Mouse (Mus musculus): Measurements from ENCODE around the gene Pdzd4. TPM values are rescaled to one million over a fixed set of nuclear protein-coding genes. Genes with fewer than 3 reads are reported as not detected.

Gene Pdzd4
- total RNA-seq, 2 experiments from 2014 or later, result 121 to 134 TPM

GRCm38 (mm10) chrX:73788501-73788900 lies 36.3 kb downstream of the Pdzd4 start:
- intact Hi-C loops (cut with DNase I), result no loop called here
- DNase-seq (ENCODE audit: extremely low spot score in 1 of 2, low spot score in 2 of 2), result no peak

GRCm38 (mm10) chrX:73787225-73787558 lies 37.6 kb downstream of the Pdzd4 start:
- intact Hi-C loops (cut with DNase I), result no loop called here
- DNase-seq (ENCODE audit: extremely low spot score in 1 of 2, low spot score in 2 of 2), result no peak

DNA sequence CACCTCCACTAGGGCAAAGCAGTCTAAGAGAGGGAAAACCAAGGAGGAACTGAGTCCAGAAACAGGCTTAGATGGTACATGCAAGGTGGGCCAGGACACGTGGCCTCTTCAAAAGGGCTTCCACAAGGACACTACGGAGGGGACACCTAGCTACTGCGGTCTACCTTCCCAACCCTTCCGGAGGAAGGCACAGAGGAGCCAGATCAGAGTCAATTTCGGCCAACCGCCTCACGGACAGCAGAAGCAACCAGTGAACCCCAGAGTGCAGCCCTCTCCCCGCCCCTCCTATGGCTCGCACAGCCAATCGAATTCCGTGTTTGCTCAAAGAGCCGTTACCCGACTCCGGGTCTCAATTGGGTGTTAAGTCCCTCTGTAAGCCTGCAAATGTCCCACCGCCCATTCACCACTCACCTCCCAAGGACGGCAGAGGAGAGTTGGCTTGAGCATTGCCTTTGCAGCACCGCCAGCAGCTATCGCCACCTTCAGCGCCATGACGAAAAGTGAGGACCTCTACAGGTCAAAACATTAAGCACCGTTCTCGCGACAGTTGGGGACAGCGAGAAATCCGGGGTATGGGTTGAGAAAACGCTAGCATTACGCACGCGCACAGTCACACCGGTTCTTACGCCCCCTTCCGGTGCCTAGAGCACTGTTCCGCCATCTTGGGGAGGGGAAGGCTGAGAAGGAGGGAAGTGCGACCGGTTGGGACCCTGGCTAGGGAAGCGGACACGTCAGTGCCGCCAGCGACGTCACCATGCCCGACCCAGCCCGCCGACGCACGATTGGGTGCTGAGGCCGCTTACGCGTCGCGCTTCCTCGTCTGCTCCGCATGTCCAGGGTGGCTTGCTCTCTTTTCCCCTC lies 38.2 kb downstream of the Pdzd4 start, which contains the start of the genes Idh3g and Ssr4:
Idh3g (minus strand) TSS at position 534 of the 861 bp plus-strand sequence.
Ssr4 (plus strand) TSS at position 665 of the 861 bp plus-strand sequence.
- peak; percentile 92 to 93 for DNase-seq (ENCODE audit: extremely low spot score in 1 of 2, low spot score in 2 of 2)
- intact Hi-C loops (cut with DNase I), result no loop called here

DNA sequence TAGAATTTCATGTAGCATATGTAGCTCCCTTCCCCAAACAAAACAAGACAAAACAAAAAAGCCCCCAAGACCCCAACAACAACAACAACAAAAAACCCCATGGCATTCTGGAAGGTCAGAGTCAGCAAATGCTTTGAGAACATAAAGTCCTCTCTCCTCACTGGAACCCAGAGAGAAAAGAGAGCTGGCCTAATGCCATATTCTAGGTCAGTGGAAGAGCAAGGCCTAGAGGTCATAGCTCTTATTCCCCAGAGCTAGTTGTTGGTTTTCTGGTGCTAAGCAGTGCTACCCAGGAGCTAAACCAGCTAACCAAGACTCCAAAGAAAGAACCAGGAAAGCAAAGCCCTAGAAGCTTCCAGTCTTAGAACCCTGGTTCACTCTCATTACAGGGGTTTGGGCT lies 39.1 kb downstream of the Pdzd4 start:
- intact Hi-C loops (cut with DNase I), result no loop called here
- no peak for DNase-seq (ENCODE audit: extremely low spot score in 1 of 2, low spot score in 2 of 2)

GRCm38 (mm10) chrX:73782227-73782626 lies 42.5 kb downstream of the Pdzd4 start:
- no peak for DNase-seq (ENCODE audit: extremely low spot score in 1 of 2, low spot score in 2 of 2)
- intact Hi-C loops (cut with DNase I), result no loop called here

DNA sequence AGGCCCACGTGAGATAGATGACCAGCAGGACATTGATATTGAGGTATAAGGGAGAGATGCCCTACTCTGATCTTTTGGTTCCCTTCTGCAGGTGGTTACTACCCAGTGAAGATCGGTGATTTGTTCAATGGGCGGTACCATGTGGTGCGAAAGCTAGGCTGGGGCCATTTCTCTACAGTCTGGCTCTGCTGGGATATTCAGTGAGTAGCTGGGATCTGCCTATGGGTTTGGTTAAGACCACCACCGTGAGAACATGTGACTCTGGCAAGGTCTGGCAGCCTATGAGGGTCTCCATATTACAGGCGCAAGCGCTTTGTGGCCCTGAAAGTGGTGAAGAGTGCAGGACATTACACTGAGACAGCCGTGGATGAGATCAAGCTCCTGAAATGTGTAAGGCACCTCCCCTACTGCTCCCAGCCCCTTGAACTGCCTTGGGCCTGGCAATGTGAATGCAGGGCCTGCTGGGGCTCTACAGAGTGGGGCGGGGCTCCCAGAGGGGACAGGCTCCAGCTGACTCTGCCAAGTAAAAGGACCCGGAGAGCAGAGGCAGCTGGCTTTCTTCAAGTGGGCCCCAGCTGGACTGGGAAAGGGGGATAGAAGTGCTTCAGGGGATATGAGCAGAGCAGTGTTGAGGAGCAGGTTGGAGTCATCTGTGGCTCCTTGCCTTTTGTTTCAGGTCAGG lies 49.8 kb downstream of the Pdzd4 start:
- DNase-seq (ENCODE audit: extremely low spot score in 1 of 2, low spot score in 2 of 2), result no peak
- intact Hi-C loops (cut with DNase I), result no loop called here

DNA sequence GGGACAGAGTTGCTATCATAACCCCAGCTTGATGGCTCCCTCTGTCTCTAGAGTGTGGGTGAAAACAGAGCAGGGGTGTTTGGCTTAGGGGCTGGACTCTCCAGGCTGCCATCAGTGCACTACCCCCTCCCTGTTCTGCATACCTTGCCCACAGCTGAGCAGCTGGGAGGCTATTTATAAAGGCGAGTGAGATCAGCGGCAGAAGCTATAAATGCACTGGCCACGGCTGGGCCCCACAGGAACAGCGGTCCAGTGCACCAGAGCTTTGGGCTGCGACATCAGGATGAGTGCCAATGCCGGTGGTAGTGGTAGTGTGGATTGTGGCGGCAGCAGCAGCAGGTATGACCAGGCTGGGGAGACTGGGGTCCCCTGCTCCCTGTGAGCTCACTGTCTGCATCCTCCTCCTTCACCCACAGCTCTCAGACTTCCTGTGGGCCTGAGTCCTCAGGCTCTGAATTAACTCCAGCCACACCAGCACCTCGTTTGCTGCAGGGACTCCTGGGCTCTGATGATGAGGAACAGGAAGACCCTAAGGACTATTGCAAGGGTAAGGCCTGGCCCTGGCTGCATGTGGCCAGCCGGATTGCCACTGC lies 50.5 kb downstream of the Pdzd4 start, which contains the start of gene Srpk3:
Srpk3 (plus strand) TSS at position 238 of the 593 bp plus-strand sequence.
- intact Hi-C loops (cut with DNase I), result no loop called here
- peak in 1 of 2 experiments; percentile 44 for DNase-seq (ENCODE audit: extremely low spot score in 1 of 2, low spot score in 2 of 2)

GRCm38 (mm10) chrX:73767267-73767666 lies 57.5 kb downstream of the Pdzd4 start:
- DNase-seq (ENCODE audit: extremely low spot score in 1 of 2, low spot score in 2 of 2), result no peak
- intact Hi-C loops (cut with DNase I), result no loop called here

- intact Hi-C loops (cut with DNase I), result no loop called here
- peak in 1 of 2 experiments; percentile 62 for DNase-seq (ENCODE audit: extremely low spot score in 1 of 2, low spot score in 2 of 2)
Measured at GRCm38 (mm10) chrX:73765311-73765710, 59.5 kb downstream of the Pdzd4 start.

DNA sequence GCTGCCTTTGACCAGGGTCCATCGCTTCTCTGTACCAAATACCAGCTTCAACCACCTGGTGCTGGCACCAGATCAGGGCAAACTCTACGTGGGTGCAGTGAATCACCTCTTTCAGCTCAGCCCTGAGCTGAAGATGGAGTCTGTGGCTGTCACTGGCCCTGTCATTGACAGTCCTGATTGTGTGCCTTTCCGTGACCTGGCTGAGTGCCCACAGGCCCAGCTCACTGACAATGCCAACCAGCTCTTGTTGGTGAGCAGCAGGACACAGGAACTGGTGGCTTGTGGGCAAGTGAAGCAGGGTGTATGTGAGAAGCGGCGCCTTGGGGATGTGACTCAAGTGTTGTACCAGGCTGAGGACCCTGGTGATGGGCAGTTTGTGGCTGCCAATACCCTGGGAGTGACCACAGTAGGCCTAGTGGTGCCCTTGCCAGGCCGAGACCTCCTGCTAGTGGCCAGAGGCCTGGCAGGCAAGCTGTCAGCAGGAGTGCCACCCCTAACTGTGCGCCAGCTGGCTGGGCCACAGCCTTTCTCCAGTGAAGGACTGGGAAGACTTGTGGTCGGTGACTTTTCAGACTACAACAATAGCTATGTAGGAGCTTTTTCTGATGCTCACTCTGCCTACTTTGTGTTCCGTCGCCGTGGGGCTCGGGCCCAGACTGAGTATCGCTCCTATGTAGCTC lies 66.0 kb downstream of the Pdzd4 start:
- DNase-seq (ENCODE audit: extremely low spot score in 1 of 2, low spot score in 2 of 2), result no peak
- intact Hi-C loops (cut with DNase I), result no loop called here

GRCm38 (mm10) chrX:73756334-73757140 lies 68.2 kb downstream of the Pdzd4 start, which contains the start of gene Plxnb3:
Plxnb3 (plus strand) TSS chrX:73757090.
- DNase-seq (ENCODE audit: extremely low spot score in 1 of 2, low spot score in 2 of 2), result no peak
- intact Hi-C loops (cut with DNase I), result no loop called here

DNA sequence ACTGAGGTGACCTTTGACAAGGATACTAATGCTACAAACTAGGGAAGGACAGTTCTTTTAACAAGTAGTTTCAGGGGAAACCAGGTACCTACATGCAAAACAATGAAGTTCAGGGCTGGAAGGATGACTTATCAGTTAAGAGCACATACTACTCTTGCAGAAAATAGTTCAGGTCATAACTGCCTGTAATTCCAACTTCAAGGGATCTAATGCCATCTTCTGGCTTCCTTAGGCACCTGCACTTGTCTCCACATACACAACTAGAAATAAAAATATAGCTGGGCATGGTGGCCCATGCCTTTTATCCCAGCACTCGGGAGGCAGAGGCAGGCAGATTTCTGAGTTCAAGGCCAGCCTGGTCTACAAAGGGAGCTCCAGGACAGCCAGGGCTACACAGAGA lies 75.8 kb downstream of the Pdzd4 start:
- intact Hi-C loops (cut with DNase I), result no loop called here
- DNase-seq (ENCODE audit: extremely low spot score in 1 of 2, low spot score in 2 of 2), result no peak

GRCm38 (mm10) chrX:73744774-73745481 lies 79.8 kb downstream of the Pdzd4 start:
- no peak for DNase-seq (ENCODE audit: extremely low spot score in 1 of 2, low spot score in 2 of 2)
- intact Hi-C loops (cut with DNase I), result no loop called here

Other genes starting within 250 kb of the Pdzd4 start
- gene Dusp9, start 185.6 kb downstream of the Pdzd4 start, total RNA-seq (2021), result under 1 TPM; 0.47 to 0.87 TPM
- gene Pnck, start 164.9 kb downstream of the Pdzd4 start, total RNA-seq (2021), result 100 to 1,000 TPM; 152 to 154 TPM
- 10 to 100 TPM; 61.8 to 64.8 TPM for gene Slc6a8, start 151.8 kb downstream of the Pdzd4 start, total RNA-seq (2021)
- gene Bcap31, start 108.8 kb downstream of the Pdzd4 start, total RNA-seq (2021), result 10 to 100 TPM; 71.6 to 77.0 TPM
- 10 to 100 TPM; 15.0 to 16.2 TPM for gene Abcd1, start 108.4 kb downstream of the Pdzd4 start, total RNA-seq (2021)
- gene Plxnb3, start 67.9 kb downstream of the Pdzd4 start, total RNA-seq (2021), result 1 to 10 TPM; 4.5 to 6.8 TPM
- gene Srpk3, start 50.6 kb downstream of the Pdzd4 start, total RNA-seq (2021), result 1 to 10 TPM; 1.8 to 2.2 TPM
- gene Idh3g, start 38.1 kb downstream of the Pdzd4 start, total RNA-seq (2021), result 100 to 1,000 TPM; 148 to 149 TPM
- gene Ssr4, start 37.9 kb downstream of the Pdzd4 start, total RNA-seq (2021), result 100 to 1,000 TPM in 1 of 2 experiments, 10 to 100 TPM in 1; 98.0 to 117 TPM
- gene Avpr2, start 67.1 kb upstream of the Pdzd4 start, total RNA-seq (2021), result not detected
- gene L1cam, start 71.1 kb upstream of the Pdzd4 start, total RNA-seq (2021), result 100 to 1,000 TPM; 414 to 459 TPM
- 1 to 10 TPM; 5.3 to 5.4 TPM for gene Arhgap4, start 96.9 kb upstream of the Pdzd4 start, total RNA-seq (2021)
- 10 to 100 TPM; 56.9 to 60.6 TPM for gene Naa10, start 97.0 kb upstream of the Pdzd4 start, total RNA-seq (2021)
- 1 to 10 TPM; 3.1 to 5.1 TPM for gene Renbp, start 105.9 kb upstream of the Pdzd4 start, total RNA-seq (2021)
- 10 to 100 TPM; 70.1 to 83.6 TPM for gene Hcfc1, start 141.4 kb upstream of the Pdzd4 start, total RNA-seq (2021)
- gene Irak1, start 198.9 kb upstream of the Pdzd4 start, total RNA-seq (2021), result 10 to 100 TPM; 37.3 to 39.3 TPM

Measured in left cerebral cortex, postnatal 10 days (tissue).